Mouse (Mus musculus): ENCODE measurements around the gene Kcne4.
"Not testable (repeated sequence)": the region's sequence is repeated elsewhere in the genome, so short reads cannot be mapped to it uniquely, and the experiment has no call there.

Gene Kcne4

DNA sequence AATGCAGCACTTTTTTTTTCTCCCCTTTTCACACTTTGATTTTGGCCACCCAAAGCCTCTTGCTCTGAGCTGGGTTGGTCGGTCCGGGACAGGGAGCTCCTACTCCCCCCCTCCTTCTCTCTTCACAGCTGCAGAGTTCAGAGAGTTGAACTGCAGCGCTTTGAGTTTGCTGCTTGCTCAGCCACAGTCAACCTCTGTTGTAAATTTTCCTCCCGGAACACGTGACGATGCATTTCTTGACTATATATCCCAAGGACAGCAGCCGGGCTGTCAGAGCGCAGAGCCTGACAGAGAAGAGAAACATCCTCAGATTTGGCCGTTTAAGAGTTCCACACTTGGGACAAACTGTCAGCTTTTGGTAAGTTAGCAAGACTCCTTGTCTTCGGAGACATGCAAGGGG, at the start of gene Kcne4:
Gene Kcne4 (plus strand): TSS at position 120 of the 400 bp plus-strand sequence.
- in situ Hi-C loops (cut with MboI; ENCODE audit: low pct_unique_long_range_greater_than_20kb in 1 of 2, low sequenced_read_pairs in 2 of 2, unreplicated experiment in 1 of 2): no loop called here

DNA sequence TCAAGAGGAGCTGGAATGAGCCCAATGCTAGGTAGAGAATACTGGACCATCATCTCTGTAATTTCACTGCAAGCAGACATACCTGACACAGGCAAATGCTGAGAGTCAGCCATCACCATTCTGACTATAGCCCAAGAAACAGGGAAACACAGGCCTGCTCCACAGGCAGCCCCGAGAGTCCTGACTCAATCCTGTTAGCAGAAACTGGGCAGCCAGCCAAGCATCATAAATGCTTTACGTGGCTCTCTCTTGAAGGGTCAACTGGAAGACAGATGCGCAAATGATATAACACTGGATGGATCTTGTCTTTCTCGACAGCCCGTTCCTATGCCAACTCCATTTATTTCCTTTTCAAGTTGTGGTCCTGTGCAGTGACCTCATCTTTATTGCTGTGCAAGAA, 34.7 kb upstream of the Kcne4 start:
- in situ Hi-C loops (cut with MboI; ENCODE audit: low pct_unique_long_range_greater_than_20kb in 1 of 2, low sequenced_read_pairs in 2 of 2, unreplicated experiment in 1 of 2): no loop called here

- in situ Hi-C loops (cut with MboI; ENCODE audit: low pct_unique_long_range_greater_than_20kb in 1 of 2, low sequenced_read_pairs in 2 of 2, unreplicated experiment in 1 of 2): not testable (repeated sequence)
These were observed 31.6 kb upstream of the Kcne4 start for GRCm38 (mm10) chr1:78784936-78785335.

GRCm38 (mm10) chr1:78789744-78790143, 26.8 kb upstream of the Kcne4 start:
- in situ Hi-C loops (cut with MboI; ENCODE audit: low pct_unique_long_range_greater_than_20kb in 1 of 2, low sequenced_read_pairs in 2 of 2, unreplicated experiment in 1 of 2): no loop called here

DNA sequence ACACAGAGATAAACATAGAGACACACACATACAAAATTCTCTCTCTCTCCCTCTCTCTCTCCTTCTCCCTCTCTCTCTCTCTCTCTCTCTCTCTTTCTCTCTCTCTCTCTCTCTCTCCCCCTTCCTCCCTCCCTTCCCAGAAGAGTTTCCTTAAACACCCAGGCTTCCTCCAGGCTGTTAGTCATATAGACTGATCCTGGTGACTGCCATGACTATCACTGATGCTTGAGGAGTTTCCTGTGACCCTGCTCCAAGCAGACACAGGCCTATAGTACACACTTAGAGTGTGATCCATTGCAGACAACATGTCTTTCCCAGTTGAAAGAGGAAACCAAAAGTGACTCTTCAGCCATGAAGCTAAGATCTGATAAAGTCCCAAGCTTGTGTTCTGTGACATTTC, 9.1 kb upstream of the Kcne4 start:
- in situ Hi-C loops (cut with MboI; ENCODE audit: low pct_unique_long_range_greater_than_20kb in 1 of 2, low sequenced_read_pairs in 2 of 2, unreplicated experiment in 1 of 2): no loop called here

DNA sequence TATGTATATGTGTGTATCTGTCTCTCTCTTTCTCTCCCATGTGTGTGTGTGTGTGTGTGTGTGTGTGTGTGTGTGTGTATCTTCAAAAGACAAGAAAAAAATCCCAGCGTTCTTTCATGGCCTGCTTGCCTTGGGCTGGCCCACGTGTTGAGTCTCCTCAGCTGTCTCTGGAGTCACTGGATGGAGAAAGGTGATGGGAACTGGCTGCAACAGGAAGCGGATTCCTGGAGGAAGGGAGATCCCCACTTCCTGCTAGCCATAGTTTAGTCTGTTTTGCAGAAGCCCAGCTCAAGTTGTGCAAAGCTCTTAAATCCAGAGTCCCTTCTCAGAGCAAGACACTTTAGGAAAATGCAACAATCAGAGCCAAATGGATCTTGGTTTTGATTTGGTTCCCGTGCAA, 6.7 kb upstream of the Kcne4 start:
- in situ Hi-C loops (cut with MboI; ENCODE audit: low pct_unique_long_range_greater_than_20kb in 1 of 2, low sequenced_read_pairs in 2 of 2, unreplicated experiment in 1 of 2): no loop called here

DNA sequence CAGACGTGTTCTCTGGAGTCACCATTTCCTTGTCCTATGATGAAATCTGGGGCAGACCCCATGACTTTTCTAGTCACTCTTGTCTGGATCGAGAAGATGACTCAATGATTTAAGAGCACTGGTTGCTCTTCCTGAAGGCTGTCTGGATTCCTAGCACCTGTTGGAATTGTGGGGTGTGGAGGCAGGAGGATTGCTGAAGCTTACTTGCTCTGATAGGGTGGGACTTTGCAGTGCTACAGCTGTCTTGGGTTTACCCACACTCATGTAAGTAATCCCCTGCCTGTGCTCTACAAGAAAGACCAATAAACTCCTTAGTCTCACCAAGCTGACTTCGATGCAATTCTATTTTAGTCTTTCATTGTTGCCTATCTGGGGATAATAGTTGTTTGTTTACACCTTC, 5.7 kb upstream of the Kcne4 start:
- in situ Hi-C loops (cut with MboI; ENCODE audit: low pct_unique_long_range_greater_than_20kb in 1 of 2, low sequenced_read_pairs in 2 of 2, unreplicated experiment in 1 of 2): no loop called here

GRCm38 (mm10) chr1:78811975-78812490, 4.5 kb upstream of the Kcne4 start:
- in situ Hi-C loops (cut with MboI; ENCODE audit: low pct_unique_long_range_greater_than_20kb in 1 of 2, low sequenced_read_pairs in 2 of 2, unreplicated experiment in 1 of 2): no loop called here

GRCm38 (mm10) chr1:78817756-78818155, 1.2 kb downstream of the Kcne4 start:
- in situ Hi-C loops (cut with MboI; ENCODE audit: low pct_unique_long_range_greater_than_20kb in 1 of 2, low sequenced_read_pairs in 2 of 2, unreplicated experiment in 1 of 2): no loop called here

DNA sequence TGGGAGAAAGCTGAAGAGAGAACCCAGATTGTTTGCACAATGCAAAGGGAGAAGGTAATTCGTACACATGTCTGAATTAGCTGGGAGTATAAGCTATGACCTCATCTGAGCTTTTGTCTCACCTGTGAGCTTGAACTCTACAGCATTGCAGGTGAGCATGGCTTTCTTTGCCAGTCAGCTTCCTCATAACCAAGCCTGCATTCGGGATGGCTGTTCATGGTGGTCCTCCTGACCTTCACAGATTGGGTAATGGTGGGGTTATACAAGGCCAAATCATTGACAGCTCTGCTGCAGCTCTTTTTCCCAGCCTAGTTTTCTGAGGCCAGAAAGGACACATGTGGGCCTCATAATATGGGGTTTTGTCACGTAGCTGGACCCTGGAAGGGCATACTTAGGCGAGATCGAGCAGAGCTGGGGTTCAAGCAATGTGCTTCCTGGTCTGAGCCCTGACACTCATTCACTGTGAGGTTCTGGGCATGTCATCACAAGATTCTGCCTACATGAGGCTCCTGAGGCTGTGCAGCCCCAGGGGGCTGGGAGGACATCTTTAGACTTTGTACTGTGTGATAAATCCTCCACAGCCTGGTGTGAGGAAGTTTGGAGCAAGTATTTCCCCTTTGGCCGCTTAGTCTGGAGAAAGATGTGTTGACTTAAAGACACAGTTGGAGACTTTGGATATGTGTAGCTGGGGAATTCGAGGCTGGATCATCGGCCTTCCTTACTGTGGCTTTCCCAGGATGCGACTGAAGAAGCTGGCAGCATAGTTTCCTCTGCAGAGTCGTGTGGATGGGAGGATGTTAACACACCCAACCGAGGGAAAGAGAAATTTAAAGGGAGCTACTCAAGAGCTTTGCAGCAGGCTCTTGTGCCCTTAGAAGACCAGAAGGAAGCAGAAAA, 2.3 kb downstream of the Kcne4 start:
- in situ Hi-C loops (cut with MboI; ENCODE audit: low pct_unique_long_range_greater_than_20kb in 1 of 2, low sequenced_read_pairs in 2 of 2, unreplicated experiment in 1 of 2): no loop called here

- in situ Hi-C loops (cut with MboI; ENCODE audit: low pct_unique_long_range_greater_than_20kb in 1 of 2, low sequenced_read_pairs in 2 of 2, unreplicated experiment in 1 of 2): no loop called here
These were observed 3.0 kb downstream of the Kcne4 start for GRCm38 (mm10) chr1:78819592-78819991.

DNA sequence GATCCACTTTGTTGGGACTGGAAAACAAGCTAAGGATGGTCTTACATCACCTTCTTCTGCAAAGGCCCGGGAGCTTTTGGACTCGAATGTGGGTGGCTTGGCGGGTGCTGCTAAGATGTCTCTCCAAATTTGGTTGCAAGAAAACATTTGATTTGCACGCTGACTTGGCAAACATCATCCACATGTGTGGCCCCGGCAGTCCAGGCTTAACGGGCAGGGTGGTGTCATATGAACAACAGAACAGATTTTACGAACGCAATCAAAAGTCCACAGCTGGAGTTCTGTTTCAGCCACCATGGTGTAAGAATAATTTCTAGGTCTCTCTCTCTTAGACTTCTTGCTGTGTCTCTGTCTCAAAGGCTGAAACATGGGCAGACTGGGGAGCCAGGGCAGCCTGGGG, 3.6 kb downstream of the Kcne4 start:
- in situ Hi-C loops (cut with MboI; ENCODE audit: low pct_unique_long_range_greater_than_20kb in 1 of 2, low sequenced_read_pairs in 2 of 2, unreplicated experiment in 1 of 2): no loop called here

GRCm38 (mm10) chr1:78821111-78821510, 4.6 kb downstream of the Kcne4 start:
- in situ Hi-C loops (cut with MboI; ENCODE audit: low pct_unique_long_range_greater_than_20kb in 1 of 2, low sequenced_read_pairs in 2 of 2, unreplicated experiment in 1 of 2): no loop called here

DNA sequence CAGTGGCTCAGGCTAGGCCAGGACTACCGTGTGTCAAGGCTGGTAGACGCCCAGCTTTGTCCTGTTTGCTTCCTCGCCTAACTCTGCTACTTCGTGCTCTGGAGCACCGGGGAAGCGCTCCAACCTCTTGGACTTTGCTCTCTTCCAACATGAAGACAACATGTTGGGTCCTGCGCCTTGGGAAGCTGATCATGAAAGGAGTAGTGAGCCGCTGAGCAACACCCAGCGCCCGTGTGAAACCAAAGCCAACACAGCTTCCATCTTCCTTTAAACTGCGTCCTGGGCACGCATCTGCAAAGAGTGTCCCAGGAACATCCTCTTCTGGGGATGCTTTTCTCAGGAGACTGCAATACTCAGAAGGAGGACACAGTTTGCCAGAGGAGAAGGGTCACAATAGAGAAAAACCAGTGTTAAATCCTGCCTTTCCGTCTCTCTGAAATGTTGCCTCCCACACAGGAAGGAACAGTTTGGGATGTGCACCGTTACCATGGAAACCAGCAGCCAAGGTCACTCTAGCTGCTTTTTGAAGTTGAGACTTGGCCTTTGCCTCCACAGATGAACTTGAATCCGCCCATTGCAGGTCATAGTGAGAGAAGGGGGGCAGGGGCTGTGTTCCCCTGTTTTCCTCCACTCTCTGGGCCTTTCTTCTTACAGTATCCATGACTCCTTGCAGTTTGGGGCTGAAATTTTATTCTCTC, 5.3 kb downstream of the Kcne4 start:
- in situ Hi-C loops (cut with MboI; ENCODE audit: low pct_unique_long_range_greater_than_20kb in 1 of 2, low sequenced_read_pairs in 2 of 2, unreplicated experiment in 1 of 2): no loop called here

DNA sequence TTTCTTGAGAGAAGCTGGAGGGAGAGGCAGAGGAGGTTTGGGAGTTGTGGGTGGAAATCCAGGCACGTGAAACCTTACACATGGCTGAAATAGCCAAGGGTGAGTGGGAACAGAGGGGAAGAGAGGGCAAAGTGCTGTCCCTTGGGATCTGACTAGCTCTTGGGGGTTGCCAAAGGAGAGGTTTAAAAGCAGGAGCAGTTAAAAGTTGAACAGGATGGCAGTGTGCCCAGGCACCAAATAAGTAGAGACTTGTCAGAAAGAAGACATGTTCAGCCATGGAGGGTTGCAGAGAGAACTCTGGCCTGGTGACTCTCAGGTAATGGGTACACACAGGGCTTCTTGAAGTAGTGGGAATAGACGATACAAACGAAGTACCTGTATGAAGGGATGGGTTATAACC, 8.7 kb downstream of the Kcne4 start:
- in situ Hi-C loops (cut with MboI; ENCODE audit: low pct_unique_long_range_greater_than_20kb in 1 of 2, low sequenced_read_pairs in 2 of 2, unreplicated experiment in 1 of 2): no loop called here

GRCm38 (mm10) chr1:78838468-78838867, 21.9 kb downstream of the Kcne4 start:
- in situ Hi-C loops (cut with MboI; ENCODE audit: low pct_unique_long_range_greater_than_20kb in 1 of 2, low sequenced_read_pairs in 2 of 2, unreplicated experiment in 1 of 2): no loop called here

GRCm38 (mm10) chr1:78840769-78841168, 24.2 kb downstream of the Kcne4 start:
- in situ Hi-C loops (cut with MboI; ENCODE audit: low pct_unique_long_range_greater_than_20kb in 1 of 2, low sequenced_read_pairs in 2 of 2, unreplicated experiment in 1 of 2): no loop called here

DNA sequence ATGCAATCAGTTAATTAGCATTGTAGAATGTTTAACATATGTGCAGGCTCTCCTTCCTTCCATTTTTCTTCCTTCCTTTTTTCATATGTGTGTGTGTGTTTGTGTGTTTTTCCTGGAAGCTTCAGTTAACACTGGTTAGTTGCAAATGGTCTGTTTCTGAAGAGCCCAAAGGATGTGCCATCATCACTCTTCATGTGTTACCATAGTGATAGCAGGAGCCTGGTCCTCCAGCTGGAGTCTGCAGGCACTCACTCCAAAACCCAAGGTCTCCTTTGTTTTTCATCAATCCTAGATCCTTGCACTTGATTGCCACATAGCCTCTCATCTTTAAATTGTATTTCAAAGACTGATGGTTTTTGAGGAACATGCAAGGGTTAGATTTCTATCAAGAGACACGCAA, 29.1 kb downstream of the Kcne4 start:
- in situ Hi-C loops (cut with MboI; ENCODE audit: low pct_unique_long_range_greater_than_20kb in 1 of 2, low sequenced_read_pairs in 2 of 2, unreplicated experiment in 1 of 2): no loop called here

DNA sequence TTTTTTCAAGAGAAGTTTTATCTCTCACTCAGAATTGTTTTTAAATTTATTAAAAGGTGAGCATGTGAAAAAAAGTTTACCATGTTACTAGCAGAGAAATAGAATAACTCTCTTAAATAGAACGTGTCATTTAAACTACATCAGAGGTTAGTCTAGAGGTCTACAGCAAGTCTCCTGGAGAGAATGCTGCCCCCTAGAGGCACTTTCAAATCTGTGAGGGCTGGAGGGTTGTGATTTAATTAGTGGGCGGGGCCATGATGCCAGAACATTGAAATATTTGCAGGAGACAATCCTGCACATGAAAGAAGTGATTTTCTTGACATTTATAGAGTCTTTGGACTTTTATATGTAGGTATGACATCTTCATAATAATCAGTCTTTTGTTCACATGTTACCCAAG, 29.9 kb downstream of the Kcne4 start:
- in situ Hi-C loops (cut with MboI; ENCODE audit: low pct_unique_long_range_greater_than_20kb in 1 of 2, low sequenced_read_pairs in 2 of 2, unreplicated experiment in 1 of 2): no loop called here

All from mouse embryonic stem cell (cell line).